Mouse (Mus musculus) urinary bladder, adult 2 months (tissue): ENCODE data around the gene Anapc15. TPM values are rescaled to one million over a fixed set of nuclear protein-coding genes. Genes with fewer than 3 reads are reported as not detected.

Experiments used
- polyA plus RNA-seq: library from polyadenylated mRNA; depleted of rRNA; stranded (reverse); fragments of >200 nt; gene quantifications from 2 replicates; pipeline ENCODE4 v1.2.3, GENCODE M21; 2012; rRNA removed

Gene Anapc15
- polyA plus RNA-seq, 1 experiment = 47.8 TPM

Other genes with a start within 250 kb of the Anapc15 start
- gene Clpb, start 200.1 kb upstream of the Anapc15 start, polyA plus RNA-seq = 23.8 and 25.3 TPM in 2 replicates
- gene Phox2a, start 45.4 kb upstream of the Anapc15 start, polyA plus RNA-seq = 0.09 and 0.14 TPM in 2 replicates
- 54.1 and 59.0 TPM in 2 replicates for gene Inppl1, start 25.5 kb upstream of the Anapc15 start, polyA plus RNA-seq
- gene Folr2, start 6.5 kb upstream of the Anapc15 start, polyA plus RNA-seq = 63.8 and 99.3 TPM in 2 replicates
- 0.72 and 2.7 TPM in 2 replicates for gene Folr1, start 7.1 kb downstream of the Anapc15 start, polyA plus RNA-seq
- gene Lamtor1, start 42.2 kb downstream of the Anapc15 start, polyA plus RNA-seq = 132 and 149 TPM in 2 replicates
- 0.12 and 0.23 TPM in 2 replicates for gene Tomt, start 42.6 kb downstream of the Anapc15 start, polyA plus RNA-seq
- 25.7 and 34.4 TPM in 2 replicates for gene Lrrc51, start 70.2 kb downstream of the Anapc15 start, polyA plus RNA-seq
- 50.5 and 80.1 TPM in 2 replicates for gene Numa1, start 70.4 kb downstream of the Anapc15 start, polyA plus RNA-seq
- gene Il18bp, start 155.0 kb downstream of the Anapc15 start, polyA plus RNA-seq = 6.7 and 8.9 TPM in 2 replicates
- gene Rnf121, start 201.8 kb downstream of the Anapc15 start, polyA plus RNA-seq = 39.0 and 46.9 TPM in 2 replicates
- 28.4 and 32.1 TPM in 2 replicates for gene Xndc1, start 201.8 kb downstream of the Anapc15 start, polyA plus RNA-seq
- gene Xntrpc, start 202.0 kb downstream of the Anapc15 start, polyA plus RNA-seq = 1.8 and 2.3 TPM in 2 replicates
- 0.92 TPM in 1 of 2 replicates, not detected in the other for gene Trpc2, start 219.4 kb downstream of the Anapc15 start, polyA plus RNA-seq
- gene Art1, start 238.0 kb downstream of the Anapc15 start, polyA plus RNA-seq = 0.06 and 0.16 TPM in 2 replicates
- gene Art5, start 245.8 kb downstream of the Anapc15 start, polyA plus RNA-seq = 0.47 and 0.48 TPM in 2 replicates